Mouse (Mus musculus) heart, postnatal 0 days (tissue): ENCODE data around the gene Gm37240.

ENCODE experiments used
- CTCF ChIP-seq: IDR thresholded peaks from 2 replicates; pipeline ENCODE4 v1.5.1; 2016; ENCODE audit warnings: antibody characterized with exemption, control low read depth, low read depth
- EP300 ChIP-seq: IDR thresholded peaks from 2 replicates; pipeline ENCODE4 v1.6.1; 2016; ENCODE audit warnings: antibody characterized with exemption, low read depth

GRCm38 (mm10) chr3:85619751-85620150 lies 267.6 kb downstream of the Gm37240 start:
- TF ChIP-seq CTCF (no peak), EP300 (no peak)
